Mouse (Mus musculus) embryo, embryonic 10 days (tissue): ENCODE measurements at regions not wholly inside any gene's neighbourhood (a gene's known extent, or its start where the extent isn't known, plus 50 kb on each side); places are given as distances from the start of the nearest gene placed in this dataset.
"Not testable (repeated sequence)": the region's sequence is repeated elsewhere in the genome, so short reads cannot be mapped to it uniquely, and the experiment has no call there.

Experiments used
- DNase-seq: peaks from one replicate; pipeline ENCODE4 v3.0.0-alpha.2; 2015; ENCODE audit warnings: low spot score

GRCm38 (mm10) chr8:15670722-15671121 is 624.8 kb upstream of the BB014433 start:
- peak; percentile 60 for DNase-seq

- DNase-seq: no peak
These were observed 624.4 kb upstream of the BB014433 start for GRCm38 (mm10) chr8:15670298-15670697.

GRCm38 (mm10) chr8:15669515-15669914 is 623.6 kb upstream of the BB014433 start:
- DNase-seq: no peak

GRCm38 (mm10) chr8:15660602-15661001 is 614.7 kb upstream of the BB014433 start:
- DNase-seq: no peak

GRCm38 (mm10) chr8:15634769-15635366 is 589.0 kb upstream of the BB014433 start:
- DNase-seq: no peak

GRCm38 (mm10) chr8:15628584-15628983 is 582.7 kb upstream of the BB014433 start:
- DNase-seq: no peak

- not testable (repeated sequence) for DNase-seq
These were observed 577.9 kb upstream of the BB014433 start for GRCm38 (mm10) chr8:15623602-15624392.

GRCm38 (mm10) chr8:15610217-15610616 is 564.3 kb upstream of the BB014433 start:
- no peak for DNase-seq

- DNase-seq: no peak
These were observed 561.8 kb upstream of the BB014433 start for GRCm38 (mm10) chr8:15607598-15608215.

GRCm38 (mm10) chr8:15601531-15601930 is 555.7 kb upstream of the BB014433 start:
- DNase-seq: peak; percentile 14

- no peak for DNase-seq
These were observed 547.2 kb upstream of the BB014433 start for GRCm38 (mm10) chr8:15593106-15593505.

- no peak for DNase-seq
These were observed 537.9 kb upstream of the BB014433 start for GRCm38 (mm10) chr8:15583782-15584181.

GRCm38 (mm10) chr8:15570091-15570490 is 524.2 kb upstream of the BB014433 start:
- no peak for DNase-seq

GRCm38 (mm10) chr8:15567742-15568141 is 521.9 kb upstream of the BB014433 start:
- no peak for DNase-seq

GRCm38 (mm10) chr8:15562310-15563296 is 516.7 kb upstream of the BB014433 start:
- DNase-seq: no peak

- no peak for DNase-seq
These were observed 486.1 kb upstream of the BB014433 start for GRCm38 (mm10) chr8:15532027-15532426.

GRCm38 (mm10) chr8:15525461-15525860 is 479.6 kb upstream of the BB014433 start:
- no peak for DNase-seq

GRCm38 (mm10) chr8:15519896-15520295 is 474.0 kb upstream of the BB014433 start:
- not testable (repeated sequence) for DNase-seq

GRCm38 (mm10) chr8:15500973-15501372 is 455.1 kb upstream of the BB014433 start:
- no peak for DNase-seq

GRCm38 (mm10) chr8:15497566-15497965 is 451.7 kb upstream of the BB014433 start:
- DNase-seq: no peak

GRCm38 (mm10) chr8:15496248-15496647 is 450.4 kb upstream of the BB014433 start:
- DNase-seq: no peak

GRCm38 (mm10) chr8:15490774-15491173 is 444.9 kb upstream of the BB014433 start:
- no peak for DNase-seq
